Mouse (Mus musculus) liver, adult 2 months (tissue): Measurements from ENCODE around the gene Smo.

ENCODE experiments used
- CTCF ChIP-seq: fragments of 200-500 bp; IDR thresholded peaks from 2 replicates; pipeline ENCODE4 v1.5.1; 2011; ENCODE audit warnings: low read depth, low read length, control low read depth
- POLR2A ChIP-seq: fragments of 200-500 bp; IDR thresholded peaks from 2 replicates; pipeline ENCODE4 v1.6.1; 2011; ENCODE audit warnings: low read length, control low read depth; ENCODE audit not compliant: insufficient read depth; ENCODE audit errors: extremely low read depth

DNA sequence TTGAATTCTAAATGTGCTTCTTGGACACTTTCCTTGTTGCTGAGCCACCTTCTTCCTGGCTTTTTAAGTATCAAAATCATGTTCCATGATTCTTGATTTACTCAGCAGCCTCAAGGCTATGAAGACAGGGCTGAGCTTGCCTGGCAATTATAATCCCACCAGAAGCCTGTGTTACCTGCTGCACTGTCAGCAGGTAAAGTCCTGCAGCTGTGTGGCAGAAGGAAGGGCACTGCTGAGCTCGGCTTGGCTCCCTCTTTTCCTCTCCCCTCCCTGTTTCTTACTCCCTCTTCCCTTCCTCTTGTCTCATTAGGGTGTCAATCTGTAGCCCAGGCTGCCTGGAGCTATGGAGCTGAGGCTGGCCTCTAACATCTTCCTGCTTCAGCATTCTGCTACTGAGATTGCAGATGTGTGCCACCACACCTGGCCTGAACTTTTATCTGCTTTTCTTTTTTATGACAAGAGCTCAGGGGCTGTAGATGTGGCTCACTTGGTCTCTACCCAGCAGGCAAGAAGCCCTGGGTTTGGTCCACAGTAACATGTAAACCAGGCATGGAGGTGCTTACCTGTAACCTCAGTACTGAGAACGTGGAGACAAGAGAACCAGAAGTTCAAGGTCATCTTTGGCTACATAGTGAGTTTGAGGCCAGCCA, 35.5 kb downstream of the Smo start:
- TF ChIP-seq CTCF (no peak), POLR2A (no peak)
